Mouse (Mus musculus): ENCODE measurements at regions not wholly inside any gene's neighbourhood (a gene's known extent, or its start where the extent isn't known, plus 50 kb on each side); places are given as distances from the start of the nearest gene placed in this dataset.

DNA sequence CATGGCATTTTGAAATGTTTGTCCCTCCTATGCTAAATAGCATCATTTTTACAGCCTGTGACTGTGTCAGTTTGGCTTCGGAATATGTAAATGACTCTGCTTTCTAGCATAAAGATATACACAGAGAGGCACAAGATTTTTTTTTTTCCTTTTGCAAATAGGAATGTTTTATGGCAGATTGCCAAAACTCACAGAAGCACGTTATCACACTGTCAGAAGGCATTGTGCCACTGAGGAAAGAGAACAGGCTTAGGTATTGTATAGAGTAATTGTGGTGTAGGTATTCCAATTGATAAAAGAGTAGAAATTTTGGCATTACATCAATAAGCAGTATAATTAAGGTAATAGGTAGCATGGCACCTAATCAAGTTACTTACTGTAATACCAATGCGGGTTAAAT lies 988.5 kb upstream of the Tenm2 start:
- no peak for DNase-seq (ENCODE audit: low spot score in 2 of 2)

DNA sequence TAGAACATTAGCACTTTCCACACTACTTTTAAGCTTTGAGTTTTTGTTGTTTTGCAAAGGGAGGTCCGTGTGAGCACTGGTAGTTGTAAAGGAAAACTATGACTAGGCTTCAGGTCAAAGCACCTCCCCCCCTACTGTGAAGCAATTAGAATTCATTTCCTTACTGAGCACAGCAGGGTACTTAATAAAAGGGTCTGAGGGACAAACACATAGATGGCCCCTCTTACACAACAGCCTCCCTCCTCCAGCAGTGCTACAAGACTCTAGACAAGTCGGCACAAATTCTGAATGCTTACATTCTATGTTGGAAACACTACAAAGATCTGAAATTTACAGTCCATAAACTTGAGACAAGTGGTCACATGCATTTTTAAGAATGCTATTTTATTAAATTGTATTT lies 967.6 kb upstream of the Tenm2 start:
- no peak for DNase-seq (ENCODE audit: low spot score in 2 of 2)

DNA sequence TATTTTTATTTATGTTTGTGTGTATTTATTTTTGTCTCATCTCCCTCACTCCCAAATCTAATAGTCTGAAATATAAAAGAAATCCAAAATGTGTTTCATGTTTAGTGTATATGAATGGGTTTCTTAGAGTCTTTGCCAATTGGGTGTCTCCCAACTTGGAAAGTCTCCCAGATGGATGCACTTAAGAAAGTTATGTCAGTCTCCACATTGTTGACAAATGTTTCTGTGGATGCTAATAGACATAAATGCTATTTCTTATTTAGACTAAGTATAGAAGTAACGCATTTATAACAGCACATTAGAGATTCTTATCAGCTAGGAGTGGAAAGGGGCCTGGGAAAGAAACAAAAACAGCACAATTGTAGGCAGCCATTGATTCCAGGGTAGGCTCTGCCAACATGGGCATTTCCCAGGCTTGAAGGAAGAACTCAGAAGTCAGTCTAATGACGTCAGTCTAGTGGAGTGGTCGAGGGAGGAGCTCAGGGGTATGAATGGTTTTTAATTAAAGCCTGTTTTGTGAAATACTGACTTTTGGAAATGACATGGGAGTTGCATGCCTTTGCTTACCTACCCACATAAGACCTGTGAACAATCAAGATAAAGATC lies 965.5 kb upstream of the Tenm2 start:
- no peak for DNase-seq (ENCODE audit: low spot score in 2 of 2)

DNA sequence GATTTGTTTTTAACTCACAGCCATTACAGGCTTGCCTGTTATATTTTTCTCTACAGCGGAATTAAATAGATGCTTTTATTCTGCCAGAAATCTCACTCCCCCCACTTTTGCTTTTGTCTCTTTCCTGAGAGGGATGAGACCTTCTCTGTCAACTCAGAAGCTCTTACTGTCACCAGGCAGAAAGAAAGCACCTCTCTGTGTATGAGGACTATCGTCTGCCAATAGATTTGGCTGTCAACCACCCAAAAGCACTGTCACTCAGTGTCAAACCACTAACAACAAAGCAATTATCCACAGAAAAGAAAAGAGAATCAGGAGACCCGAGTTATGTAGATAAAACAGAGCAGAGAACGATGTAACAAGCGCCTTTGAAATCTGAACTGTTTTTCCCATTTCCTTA lies 958.0 kb upstream of the Tenm2 start:
- no peak for DNase-seq (ENCODE audit: low spot score in 2 of 2)

DNA sequence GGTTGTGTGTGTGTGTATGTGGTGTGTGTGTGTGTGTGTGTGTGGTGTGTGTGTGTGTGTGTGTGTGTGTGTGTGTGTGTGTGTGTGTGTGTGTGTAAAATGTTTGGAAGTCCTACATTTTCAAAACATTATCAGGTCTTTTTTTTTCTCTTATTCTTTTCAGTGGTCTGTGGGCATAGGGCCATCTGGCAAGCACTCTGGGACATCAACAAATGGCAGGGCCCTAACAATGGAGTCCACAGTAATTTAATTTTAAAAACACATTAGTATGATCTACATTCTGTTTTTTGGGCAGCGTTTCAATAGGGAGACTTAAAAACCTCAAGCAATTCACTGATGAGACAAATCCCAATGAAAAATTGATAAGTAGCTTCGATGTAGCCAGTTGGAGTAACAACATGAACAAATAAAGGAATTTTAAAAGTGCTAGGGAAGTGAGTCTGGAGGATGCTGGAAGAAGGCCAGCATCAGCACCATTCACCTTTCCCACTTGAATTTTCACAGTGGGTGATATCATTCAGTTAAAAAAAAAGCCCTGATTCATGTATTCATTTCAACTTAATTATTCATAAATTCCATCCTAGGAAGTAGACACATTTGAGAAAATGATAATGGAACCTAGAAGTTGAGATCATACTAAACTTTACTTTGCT lies 956.3 kb upstream of the Tenm2 start:
- no peak for DNase-seq (ENCODE audit: low spot score in 2 of 2)

DNA sequence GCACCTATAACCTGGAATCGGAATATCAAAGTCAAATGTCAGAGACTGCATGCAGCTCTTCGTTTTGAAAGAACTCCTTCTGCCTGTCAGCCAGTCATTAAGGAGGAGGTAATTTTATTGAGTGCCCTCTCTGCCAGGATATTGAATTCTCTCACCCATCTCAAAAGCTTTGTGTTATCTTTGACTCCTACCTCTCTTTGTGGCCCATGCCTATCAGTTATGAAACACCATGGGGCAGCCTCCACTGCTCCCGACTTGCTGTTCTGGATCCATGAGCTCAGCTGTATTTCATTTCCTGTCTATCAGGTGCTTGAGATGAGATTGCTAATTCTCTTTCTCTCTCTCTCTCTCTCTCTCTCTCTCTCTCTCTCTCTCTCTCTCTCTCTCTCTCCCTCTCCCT lies 955.7 kb upstream of the Tenm2 start:
- no peak for DNase-seq (ENCODE audit: low spot score in 2 of 2)

DNA sequence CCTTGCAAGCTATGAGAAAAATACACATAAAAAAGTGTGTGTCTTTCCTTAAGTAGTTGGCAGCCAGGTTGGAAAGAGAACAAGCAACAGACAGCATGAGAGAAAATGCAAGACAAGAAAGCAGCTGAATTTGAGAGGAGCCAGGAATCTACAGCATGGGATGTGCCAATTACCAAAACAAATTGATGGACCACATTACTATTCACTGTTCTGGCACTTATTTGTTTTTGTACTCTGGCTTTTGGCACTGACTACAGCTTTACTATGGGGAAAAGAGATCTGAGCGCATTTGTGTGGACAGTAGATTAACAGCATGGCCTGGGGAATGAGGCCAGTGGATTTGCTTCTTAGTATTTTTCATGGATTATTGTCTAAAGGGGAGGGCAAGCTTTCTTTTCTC lies 935.0 kb upstream of the Tenm2 start:
- no peak for DNase-seq (ENCODE audit: low spot score in 2 of 2)

DNA sequence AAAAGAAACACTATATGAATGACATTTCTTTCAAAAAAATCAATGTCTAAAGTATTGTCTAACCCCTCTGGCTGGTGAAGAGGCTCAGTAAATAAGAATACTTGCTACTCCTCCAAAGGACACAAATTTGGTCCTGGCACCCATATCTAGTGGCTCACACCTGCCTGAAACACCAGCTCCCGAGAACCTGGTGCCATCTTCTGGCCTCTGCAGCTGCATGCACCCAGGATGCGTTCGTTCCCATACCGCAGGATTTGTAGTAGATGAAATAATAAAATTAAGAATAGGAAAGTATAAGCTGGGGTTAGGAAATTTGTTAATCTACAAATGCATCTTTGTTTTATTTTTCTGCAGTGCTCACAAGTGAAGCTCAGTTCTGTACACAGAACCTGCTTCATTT lies 922.5 kb upstream of the Tenm2 start:
- no peak for DNase-seq (ENCODE audit: low spot score in 2 of 2)

DNA sequence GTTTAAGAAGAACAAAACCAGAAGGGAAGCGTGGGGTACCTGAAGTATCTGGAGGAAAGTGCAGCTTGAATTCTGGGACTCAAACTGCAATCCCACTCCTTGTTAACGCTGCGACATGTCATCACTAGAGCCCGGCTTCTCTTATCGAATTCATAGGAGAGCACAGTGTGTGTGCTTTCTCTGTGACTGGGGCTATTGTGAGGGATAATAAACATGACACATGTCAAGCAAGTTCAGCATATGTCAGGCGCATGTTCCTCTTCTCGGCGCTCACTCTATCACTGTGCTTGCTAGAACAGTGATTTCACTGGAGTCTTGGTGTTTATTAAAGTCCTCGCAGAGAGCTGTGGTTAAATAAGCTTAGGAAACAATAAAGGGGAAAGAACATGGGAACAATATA lies 921.2 kb upstream of the Tenm2 start:
- DNase-seq (ENCODE audit: low spot score in 2 of 2) = no peak

DNA sequence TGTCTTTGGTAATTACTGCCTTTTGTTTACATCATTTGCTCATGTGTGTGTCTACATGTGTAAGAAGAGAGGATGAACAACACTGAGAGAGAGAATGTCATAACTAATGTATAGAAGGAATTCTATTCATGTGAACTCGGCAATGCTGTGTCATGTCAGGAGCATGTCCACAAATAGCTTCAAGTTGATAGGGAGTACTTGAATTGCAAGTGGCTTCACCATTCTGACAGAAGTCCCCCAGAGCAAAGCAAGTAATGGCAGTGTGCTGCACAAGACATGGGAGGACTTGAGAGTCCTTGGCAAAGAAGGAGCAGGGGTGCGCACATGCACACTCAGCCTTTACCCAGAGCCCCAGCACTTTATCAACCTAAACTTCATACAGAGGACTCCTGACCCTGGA lies 919.9 kb upstream of the Tenm2 start:
- DNase-seq (ENCODE audit: low spot score in 2 of 2) = no peak

DNA sequence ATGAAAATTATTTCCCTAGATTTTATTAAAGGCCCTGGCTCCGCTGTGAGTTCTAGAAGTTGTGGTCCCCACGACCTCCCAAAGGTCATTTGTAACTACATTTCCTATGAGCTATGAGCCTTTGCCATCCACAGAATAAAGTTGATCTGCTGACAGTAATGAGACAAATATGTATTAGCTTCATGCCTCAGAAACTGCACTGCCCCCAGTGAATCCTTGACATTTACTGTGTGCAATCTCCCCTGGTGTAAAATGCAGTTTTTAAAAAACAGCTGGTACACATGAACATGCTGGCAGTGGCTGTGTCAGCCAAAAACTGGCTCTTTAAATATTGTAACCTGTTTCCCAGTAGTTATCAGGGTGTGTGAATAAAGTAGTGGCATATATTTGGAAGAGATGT lies 907.7 kb upstream of the Tenm2 start:
- DNase-seq (ENCODE audit: low spot score in 2 of 2) = no peak

DNA sequence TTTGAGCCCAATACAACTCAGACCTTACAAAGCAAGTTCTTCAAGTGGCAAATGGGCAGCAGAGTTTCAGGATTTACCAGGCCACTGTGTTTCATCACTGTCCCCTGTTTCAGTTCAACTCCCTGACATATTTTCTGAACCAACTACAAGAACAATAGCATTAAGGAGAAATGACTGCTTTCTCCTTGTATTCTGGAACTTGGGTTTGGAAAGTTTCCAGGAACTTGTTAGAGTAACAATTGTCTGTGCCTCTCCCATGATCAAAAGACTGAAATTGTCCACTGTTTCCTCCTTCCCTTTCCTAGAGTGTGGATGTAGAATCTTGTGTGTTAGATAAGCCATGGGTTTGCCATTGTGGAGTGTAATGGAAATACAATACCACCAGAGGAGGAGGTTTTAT lies 893.1 kb upstream of the Tenm2 start:
- no peak for DNase-seq (ENCODE audit: low spot score in 2 of 2)

DNA sequence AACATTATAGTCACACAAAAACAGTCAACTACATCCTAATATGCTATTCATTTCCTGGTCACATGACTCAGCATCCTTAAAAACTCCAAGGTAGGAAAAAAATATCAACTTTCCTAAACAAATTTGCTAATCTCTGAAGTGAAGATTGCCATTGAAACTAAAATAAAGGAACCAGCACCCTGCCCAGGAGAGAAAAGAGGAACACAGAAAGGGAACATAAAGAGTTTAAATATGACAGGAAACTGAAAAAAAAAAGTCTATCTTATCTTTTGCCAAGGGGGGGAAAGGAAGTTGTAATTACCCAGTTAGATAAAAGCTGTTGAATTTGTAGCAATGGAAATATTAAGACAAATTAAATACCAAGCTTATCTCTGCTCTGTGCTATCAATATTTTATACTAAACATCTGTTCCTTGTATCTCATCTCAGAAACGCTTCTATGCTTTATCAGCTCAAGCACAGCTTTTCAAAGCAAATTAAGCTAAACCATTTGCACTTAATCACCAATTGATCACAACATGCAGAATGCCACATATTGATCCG lies 888.1 kb upstream of the Tenm2 start:
- DNase-seq (ENCODE audit: low spot score in 2 of 2) = no peak

DNA sequence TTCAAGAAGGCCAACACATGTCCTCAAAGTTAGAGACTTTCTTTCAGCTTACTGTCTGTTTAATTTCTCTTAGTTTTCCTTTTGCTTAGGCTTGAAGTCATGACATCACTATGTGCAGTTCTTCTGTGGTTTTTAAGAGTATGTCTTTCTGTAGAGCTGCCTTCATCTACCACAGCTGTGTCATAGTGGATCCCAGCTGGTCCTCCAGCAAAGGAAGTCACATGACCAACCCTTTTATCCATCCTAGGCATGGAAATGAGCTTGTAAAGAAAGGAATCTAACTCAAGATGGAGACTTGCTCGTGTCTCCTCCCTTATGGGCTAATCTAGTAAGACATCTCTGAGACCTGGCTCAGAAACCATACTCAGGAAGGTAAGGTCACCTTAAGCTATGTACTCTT lies 886.7 kb upstream of the Tenm2 start:
- no peak for DNase-seq (ENCODE audit: low spot score in 2 of 2)

DNA sequence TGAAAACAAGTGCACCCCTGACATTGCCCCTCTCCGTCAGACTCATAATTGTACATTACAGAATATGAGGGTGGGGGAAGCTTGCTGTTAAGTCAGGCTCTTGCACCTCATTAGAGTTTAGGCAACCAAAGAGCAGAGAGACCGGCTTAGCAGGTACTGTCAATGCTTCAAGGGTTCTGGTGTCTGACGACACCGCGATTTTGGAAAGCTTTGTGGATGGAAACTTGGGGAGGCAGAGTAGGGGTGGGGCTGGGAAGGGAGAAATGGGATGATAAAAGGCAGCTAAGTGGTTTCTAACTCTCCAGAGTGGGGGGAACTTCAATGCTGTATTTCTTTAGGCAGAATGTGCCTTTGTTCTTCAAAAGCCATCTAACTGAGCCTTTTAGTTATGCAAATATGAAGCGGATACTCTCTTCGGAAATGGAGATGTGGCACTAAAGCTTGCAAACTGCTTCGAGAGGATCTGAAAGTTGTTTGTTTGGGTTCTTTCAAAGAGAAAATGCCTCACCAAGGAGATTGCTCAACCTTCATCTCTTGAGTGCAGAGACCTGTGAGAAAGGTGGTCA lies 885.4 kb upstream of the Tenm2 start:
- DNase-seq (ENCODE audit: low spot score in 2 of 2) = no peak

DNA sequence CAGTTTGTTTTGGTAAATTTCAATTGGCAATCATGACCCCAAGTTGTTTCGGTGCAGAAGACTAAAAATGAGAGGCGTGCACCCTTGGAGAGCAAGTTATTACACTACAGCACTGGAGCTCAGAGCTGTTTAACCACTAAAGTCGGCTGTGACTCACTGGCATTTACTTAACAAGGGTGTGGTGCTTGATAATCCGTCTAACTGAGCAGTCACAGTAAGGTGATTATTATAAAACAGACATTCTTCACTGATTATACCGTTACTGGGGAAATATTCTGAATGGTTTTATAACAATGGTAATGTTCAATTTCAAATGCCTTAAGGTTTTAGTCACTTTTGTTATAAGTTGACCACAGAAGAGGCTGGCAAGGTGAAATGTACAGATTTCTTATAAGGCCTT lies 882.0 kb upstream of the Tenm2 start:
- no peak for DNase-seq (ENCODE audit: low spot score in 2 of 2)

DNA sequence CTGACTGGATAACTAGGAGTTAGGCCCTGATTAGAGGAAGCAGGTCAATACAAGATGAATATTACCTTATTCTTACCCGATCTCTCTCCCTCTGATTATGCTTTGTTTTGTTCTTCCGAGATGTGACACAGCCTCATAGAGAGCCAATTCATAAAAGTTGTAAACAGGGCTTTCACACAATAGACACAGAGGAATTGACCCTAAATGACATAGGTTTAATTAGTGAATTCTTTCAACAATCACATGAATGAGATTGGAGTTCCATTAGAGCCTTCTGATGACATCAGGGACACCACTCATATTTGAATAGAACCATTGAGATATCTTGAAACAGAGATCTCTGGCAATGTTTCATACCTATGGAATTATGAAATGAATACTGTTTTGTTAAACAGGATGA lies 856.4 kb upstream of the Tenm2 start:
- DNase-seq (ENCODE audit: low spot score in 2 of 2) = no peak

DNA sequence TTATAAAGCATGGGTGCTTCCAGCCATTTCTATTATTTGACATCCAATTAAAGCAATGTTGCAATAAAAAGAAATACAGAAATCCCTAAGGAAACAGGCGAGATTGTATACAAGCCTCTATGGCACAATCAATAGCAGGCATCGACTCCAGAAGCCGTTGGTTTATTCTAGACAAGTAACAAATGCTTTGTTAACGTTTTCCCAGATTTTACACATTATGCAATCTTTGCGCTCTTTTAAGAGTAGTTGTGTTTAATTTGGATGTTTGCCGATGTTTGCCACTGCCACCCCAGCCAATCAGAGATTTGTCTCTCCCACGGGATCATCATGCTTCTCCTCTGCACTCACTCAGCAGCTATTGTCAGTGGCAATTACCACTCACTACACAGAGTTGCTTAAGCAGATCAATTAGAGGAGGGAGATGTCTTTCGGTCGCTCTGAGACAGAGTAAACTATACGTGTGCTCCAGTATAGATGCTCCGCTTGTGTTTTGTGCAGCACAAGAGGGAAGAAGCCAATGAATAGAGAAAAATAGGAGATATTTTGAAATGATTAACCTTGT lies 839.5 kb upstream of the Tenm2 start:
- no peak for DNase-seq (ENCODE audit: low spot score in 2 of 2)

DNA sequence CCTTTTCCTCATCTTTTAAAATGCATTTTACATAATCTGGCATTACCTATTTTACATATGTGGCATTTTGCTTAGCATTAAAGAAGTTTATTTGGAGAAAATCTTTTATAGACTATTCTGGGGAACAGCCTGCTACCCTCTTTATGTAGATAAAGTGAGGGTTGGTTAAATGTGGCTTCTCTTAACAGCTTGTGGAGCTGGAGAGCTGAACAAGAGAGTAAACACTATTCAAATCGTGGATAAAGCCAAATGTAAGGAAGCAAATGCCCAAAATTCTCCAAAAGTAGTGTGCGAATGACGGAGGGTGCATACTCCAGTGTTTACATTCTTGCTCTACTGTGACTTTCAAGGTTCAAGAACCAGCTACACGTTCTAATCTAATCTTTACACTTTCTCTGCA lies 833.9 kb upstream of the Tenm2 start:
- no peak for DNase-seq (ENCODE audit: low spot score in 2 of 2)

DNA sequence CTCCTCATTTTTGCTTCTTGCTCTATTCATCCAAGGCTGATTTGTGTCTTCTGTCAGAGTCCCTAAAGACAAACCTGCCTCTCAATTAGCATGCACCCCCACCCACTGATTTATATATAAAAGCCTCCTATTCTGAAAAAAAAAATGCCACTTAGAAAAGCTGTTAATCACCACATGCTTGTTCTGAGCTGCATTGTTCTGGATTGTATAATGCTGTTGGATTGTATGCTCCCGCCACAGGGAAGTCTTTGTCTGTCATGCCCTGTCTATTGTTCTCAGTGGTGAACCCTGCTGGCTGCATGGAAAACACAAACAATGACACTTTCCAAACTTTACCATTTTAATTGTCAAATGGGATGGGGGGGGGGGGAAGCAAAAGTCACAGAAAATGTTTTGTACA lies 831.9 kb upstream of the Tenm2 start:
- DNase-seq (ENCODE audit: low spot score in 2 of 2) = no peak

DNA sequence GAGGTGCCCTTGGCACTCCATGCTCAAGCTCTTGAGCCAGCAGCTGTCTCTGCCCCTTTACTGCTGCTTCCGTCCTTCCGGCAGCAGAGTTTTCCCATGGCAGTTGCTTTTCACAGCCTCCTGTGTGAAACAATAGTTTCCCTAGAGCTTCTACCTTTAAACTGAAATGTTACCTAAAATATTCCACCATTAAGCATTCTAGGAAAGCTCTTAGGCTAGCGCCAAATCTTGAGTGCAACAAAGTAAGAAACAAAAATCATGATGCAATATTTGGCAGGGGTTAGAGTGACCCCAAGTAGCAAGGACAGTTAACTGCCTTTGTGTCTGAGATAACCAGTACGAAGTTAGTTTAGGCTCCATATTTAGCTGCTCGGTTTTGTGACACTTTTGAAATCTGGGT lies 830.3 kb upstream of the Tenm2 start:
- DNase-seq (ENCODE audit: low spot score in 2 of 2) = no peak

DNA sequence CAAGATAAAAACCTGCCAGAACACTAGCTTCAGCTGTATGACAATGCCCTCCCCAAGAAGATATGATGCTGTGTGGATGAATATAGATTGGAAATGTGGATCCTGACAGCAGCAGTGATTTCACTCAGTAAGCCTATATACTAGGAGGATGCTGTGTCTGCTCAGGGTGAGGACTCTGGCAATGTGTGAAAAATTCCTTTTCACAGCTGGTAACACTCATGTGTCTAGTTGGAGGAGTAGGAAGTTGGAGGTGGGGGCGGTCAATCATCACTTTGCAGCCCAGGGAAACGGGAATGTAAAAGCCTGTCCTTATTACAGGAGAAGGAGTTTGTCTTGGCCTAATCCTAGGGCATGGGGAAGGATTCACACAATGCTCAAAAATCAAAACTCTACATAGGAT lies 824.3 kb upstream of the Tenm2 start:
- DNase-seq (ENCODE audit: low spot score in 2 of 2) = no peak

DNA sequence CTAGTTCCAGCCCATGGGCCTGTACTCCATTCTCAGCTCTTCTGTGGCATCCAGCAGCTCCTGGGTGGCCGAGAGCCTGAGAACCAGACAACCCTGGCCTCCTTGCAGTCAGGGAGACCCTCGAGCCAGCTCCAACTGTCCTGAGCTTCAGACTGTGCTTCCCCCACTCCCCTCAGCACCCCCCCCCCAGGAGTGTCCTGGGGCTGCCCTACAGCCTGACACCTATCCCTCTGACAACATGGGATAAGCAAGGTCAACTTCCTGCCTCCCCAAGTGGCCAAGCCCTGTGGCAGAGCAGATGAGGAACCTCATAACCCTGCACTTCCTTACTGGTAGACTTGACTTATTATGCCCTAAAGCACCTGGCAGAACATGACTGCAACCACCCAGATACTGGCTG lies 823.1 kb upstream of the Tenm2 start:
- no peak for DNase-seq (ENCODE audit: low spot score in 2 of 2)
